Mouse (Mus musculus) forebrain, embryonic 16.5 days (tissue): Measurements from ENCODE around the gene Shd. TPM values are rescaled to one million over a fixed set of nuclear protein-coding genes. Genes with fewer than 3 reads are reported as not detected.

ENCODE experiments used
- ATAC-seq: fragments of 200-750 bp; cut with Nextera tagmentation; 2 replicates; pipeline ENCODE4 v1.8.0; 2017; ENCODE audit warnings: mild to moderate bottlenecking, moderate library complexity
- H3K27ac ChIP-seq: fragments of 300-500 bp; sonication (generic); 2 replicates; pipeline ENCODE4 v1.5.1; 2014; ENCODE audit warnings: low read length, control low read depth
- H3K27me3 ChIP-seq: fragments of 300-500 bp; sonication (generic); replicated peaks from 2 replicates; pipeline ENCODE4 v1.6.1; 2014; ENCODE audit warnings: low read length; ENCODE audit not compliant: control insufficient read depth, insufficient read depth
- H3K36me3 ChIP-seq: fragments of 300-500 bp; sonication (generic); 2 replicates; pipeline ENCODE4 v1.6.1; 2014; ENCODE audit not compliant: control insufficient read depth, insufficient read depth
- H3K4me1 ChIP-seq: fragments of 300-500 bp; sonication (generic); replicated peaks from 2 replicates; pipeline ENCODE4 v1.6.1; 2014; ENCODE audit warnings: low read length; ENCODE audit not compliant: control insufficient read depth, insufficient read depth
- H3K4me2 ChIP-seq: fragments of 300-500 bp; sonication (generic); 2 replicates; pipeline ENCODE4 v1.6.1; 2014; ENCODE audit warnings: mild to moderate bottlenecking, low read length, control low read depth
- H3K4me3 ChIP-seq: fragments of 300-500 bp; sonication (generic); replicated peaks from 2 replicates; pipeline ENCODE4 v1.5.1; 2014; ENCODE audit warnings: mild to moderate bottlenecking, low read length, control low read depth
- H3K9ac ChIP-seq: fragments of 300-500 bp; sonication (generic); replicated peaks from 2 replicates; pipeline ENCODE4 v1.6.1; 2014; ENCODE audit warnings: low read depth, low read length, control low read depth
- H3K9me3 ChIP-seq: fragments of 300-500 bp; sonication (generic); 2 replicates; pipeline ENCODE4 v1.6.1; 2016; ENCODE audit warnings: low read length; ENCODE audit not compliant: control insufficient read depth
- WGBS: fragments of 180-500 bp; shearing (Covaris S2); extraction: QIAGEN DNeasy Blood & Tissue Kit; methylation state at CpG from one replicate; pipeline ENCODE4 v1.1.7; 2014; 5-methylcytosine and 5-hydroxymethylcytosine counted together
- polyA plus RNA-seq: library from polyadenylated mRNA; unstranded; fragments of >200 nt; fragmentation: Nextera tagmentation; extraction: Ambion mirVana; gene quantifications from 2 replicates; pipeline ENCODE4 v1.2.1, GENCODE M21; 2015

Shd gene
- polyA plus RNA-seq, 1 experiment from 2014 or later = 129 TPM

DNA sequence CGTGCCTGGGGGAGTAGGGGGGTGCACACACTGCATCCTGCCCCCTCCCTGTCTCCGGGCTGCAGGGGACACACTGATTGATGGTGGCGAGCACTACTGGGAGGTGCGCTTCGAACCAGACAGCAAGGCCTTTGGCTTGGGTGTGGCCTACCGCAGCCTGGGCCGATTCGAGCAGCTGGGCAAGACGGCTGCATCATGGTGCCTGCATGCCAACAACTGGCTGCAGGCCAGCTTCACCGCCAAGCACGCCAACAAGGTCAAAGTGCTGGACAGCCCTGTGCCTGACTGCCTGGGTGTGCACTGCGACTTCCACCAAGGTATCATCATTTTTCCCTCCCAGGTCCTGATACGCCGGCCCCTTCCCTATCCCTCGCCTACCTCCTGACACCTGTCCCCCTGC lies 25.7 kb downstream of the Shd start:
- Histone ChIP-seq H3K27ac (no peak overlapping the region), H3K4me2 (no peak overlapping the region), H3K4me1 (peaks cover 11% of the 10 kb centered on the region; the same call in 1 of the 2 replicates), H3K9ac (no peak overlapping the region), H3K4me3 (no peak overlapping the region), H3K27me3 (peaks cover 7% of the 10 kb centered on the region; the same call in 1 of the 2 replicates), H3K36me3 (no peaks in the 10 kb centered on the region), H3K9me3 (no peaks in the 10 kb centered on the region)
- ATAC-seq = no peak
- 85% methylated on average over 15 of the region's 15 CpGs for WGBS

GRCm38 (mm10) chr17:55999794-56000499 lies 29.7 kb downstream of the Shd start:
- no peak overlapping the region for H3K9ac ChIP-seq
- 8% methylated on average over 30 of the region's 30 CpGs for WGBS

GRCm38 (mm10) chr17:56003000-56003399 lies 32.7 kb downstream of the Shd start:
- peaks cover 8% of the 10 kb centered on the region for H3K4me1 ChIP-seq
- peaks cover 9% of the 10 kb centered on the region; the same call in 1 of the 2 replicates for H3K27me3 ChIP-seq
- no peak for ATAC-seq
- no peak overlapping the region for H3K27ac ChIP-seq
- H3K4me3 ChIP-seq = no peak overlapping the region
- no peaks in the 10 kb centered on the region for H3K36me3 ChIP-seq
- 87% methylated on average over 3 of the region's 3 CpGs for WGBS
- H3K9ac ChIP-seq = no peak overlapping the region
- no peaks in the 10 kb centered on the region for H3K9me3 ChIP-seq
- H3K4me2 ChIP-seq = no peak overlapping the region

More at GRCm38 (mm10) chr17:55999794-56000499, 29.7 kb downstream of the Shd start:
- Histone ChIP-seq H3K27ac (no peak overlapping the region), H3K4me2 (no peak overlapping the region), H3K9me3 (no peaks in the 10 kb centered on the region), H3K4me1 (no peaks in the 10 kb centered on the region), H3K27me3 (peaks cover 9% of the 10 kb centered on the region; the same call in 1 of the 2 replicates), H3K4me3 (no peak overlapping the region), H3K36me3 (no peaks in the 10 kb centered on the region)
- ATAC-seq = no peak

GRCm38 (mm10) chr17:56005415-56006061 lies 35.3 kb downstream of the Shd start, which contains the start of the genes Stap2 and Mpnd:
Gene Stap2, minus strand, starts transcription at chr17:56005584.
Gene Mpnd, plus strand, starts transcription at chr17:56005711.
- peaks cover 4% of the 10 kb centered on the region; the same call in 1 of the 2 replicates for H3K27me3 ChIP-seq
- ATAC-seq = no peak
- H3K9me3 ChIP-seq = no peaks in the 10 kb centered on the region
- H3K4me2 ChIP-seq = no peak within 1 kb of the TSS
- 61% methylated on average over 13 of the region's 13 CpGs for WGBS
- H3K36me3 ChIP-seq = no peaks in the 10 kb centered on the region
- no peak within 1 kb of the TSS for H3K27ac ChIP-seq
- peaks cover 21% of the 10 kb centered on the region for H3K4me1 ChIP-seq
- H3K9ac ChIP-seq = no peak within 1 kb of the TSS
- no peak within 1 kb of the TSS for H3K4me3 ChIP-seq

DNA sequence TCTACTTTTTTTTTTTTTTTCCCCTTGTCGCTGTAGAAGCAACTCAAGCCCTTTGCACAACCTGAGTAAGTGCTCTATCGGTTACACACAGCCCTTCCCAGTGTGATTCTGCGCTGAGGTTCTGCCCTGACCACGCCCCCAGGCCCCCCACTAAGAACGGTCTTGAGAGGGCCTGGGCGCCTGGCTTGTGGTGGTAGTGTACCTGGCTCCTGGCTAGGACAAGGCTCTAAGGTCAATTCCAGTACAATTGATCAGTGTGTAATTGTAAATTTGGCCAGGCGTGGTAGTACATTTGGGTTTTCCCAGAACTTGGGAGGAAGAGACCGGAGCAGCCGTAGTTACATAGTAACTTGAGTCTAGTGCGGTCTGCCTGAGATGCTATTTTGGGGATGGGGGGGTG lies 36.7 kb downstream of the Shd start:
- H3K27ac ChIP-seq = no peak overlapping the region
- H3K4me3 ChIP-seq = no peak overlapping the region
- H3K9ac ChIP-seq = no peak overlapping the region
- ATAC-seq = no peak
- no peaks in the 10 kb centered on the region for H3K27me3 ChIP-seq
- H3K4me1 ChIP-seq = peaks cover 32% of the 10 kb centered on the region
- no peak overlapping the region for H3K4me2 ChIP-seq
- H3K9me3 ChIP-seq = no peaks in the 10 kb centered on the region
- H3K36me3 ChIP-seq = no peaks in the 10 kb centered on the region; the same call in none of the 2 replicates
- 54% methylated on average over 10 of the region's 10 CpGs for WGBS

DNA sequence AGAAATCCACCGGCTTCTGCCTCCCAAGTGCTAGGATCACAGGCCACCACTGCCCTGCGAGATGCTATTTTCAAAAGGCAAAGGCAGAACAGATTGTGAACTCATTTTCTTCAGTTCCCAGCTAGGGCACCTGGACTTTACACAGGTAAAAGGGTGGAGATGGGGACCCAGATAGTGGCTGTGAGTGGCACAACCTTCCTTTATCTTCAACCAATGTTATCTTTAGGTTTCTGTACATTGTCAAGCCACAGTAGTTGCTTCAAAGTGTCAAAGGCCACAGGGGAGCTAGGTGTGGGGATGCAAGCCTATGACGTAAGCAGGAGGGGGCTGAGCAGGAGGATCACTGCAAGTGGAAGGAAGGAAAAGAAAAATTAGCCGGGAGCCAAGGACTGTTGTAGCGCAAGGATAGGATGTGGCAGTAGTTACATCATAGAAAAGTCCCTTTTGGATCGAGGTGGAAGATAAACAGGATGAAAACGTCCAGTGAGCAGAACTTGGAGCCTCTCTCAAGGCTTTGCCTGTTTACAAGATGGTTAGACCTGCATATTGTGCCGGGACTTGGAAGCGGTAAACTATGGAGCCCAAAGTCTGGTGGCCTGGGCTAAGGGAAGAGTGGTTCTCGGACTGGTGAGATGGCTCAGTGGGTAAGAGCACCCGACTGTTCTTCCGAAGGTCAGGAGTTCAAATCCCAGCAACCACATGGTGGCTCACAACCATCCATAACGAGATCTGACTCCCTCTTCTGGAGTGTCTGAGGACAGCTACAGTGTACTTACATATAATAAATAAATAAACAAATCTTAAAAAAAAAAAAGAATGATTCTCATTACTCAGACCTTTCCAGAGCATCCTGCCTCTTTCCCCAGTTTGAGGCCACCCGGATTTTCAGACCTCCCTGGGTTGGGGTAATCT lies 37.4 kb downstream of the Shd start:
- ATAC-seq = no peak; the same call in 1 of the 2 replicates
- Histone ChIP-seq H3K4me1 (peaks cover 32% of the 10 kb centered on the region), H3K9ac (peak overlapping the region; percentile 44; the same call in 1 of the 2 replicates), H3K27me3 (no peaks in the 10 kb centered on the region), H3K36me3 (no peaks in the 10 kb centered on the region; the same call in none of the 2 replicates), H3K9me3 (no peaks in the 10 kb centered on the region), H3K27ac (peak overlapping the region; percentile 95), H3K4me3 (peak overlapping the region; percentile 86), H3K4me2 (peak overlapping the region; percentile 95)
- 33% methylated on average over 13 of the region's 14 CpGs for WGBS

DNA sequence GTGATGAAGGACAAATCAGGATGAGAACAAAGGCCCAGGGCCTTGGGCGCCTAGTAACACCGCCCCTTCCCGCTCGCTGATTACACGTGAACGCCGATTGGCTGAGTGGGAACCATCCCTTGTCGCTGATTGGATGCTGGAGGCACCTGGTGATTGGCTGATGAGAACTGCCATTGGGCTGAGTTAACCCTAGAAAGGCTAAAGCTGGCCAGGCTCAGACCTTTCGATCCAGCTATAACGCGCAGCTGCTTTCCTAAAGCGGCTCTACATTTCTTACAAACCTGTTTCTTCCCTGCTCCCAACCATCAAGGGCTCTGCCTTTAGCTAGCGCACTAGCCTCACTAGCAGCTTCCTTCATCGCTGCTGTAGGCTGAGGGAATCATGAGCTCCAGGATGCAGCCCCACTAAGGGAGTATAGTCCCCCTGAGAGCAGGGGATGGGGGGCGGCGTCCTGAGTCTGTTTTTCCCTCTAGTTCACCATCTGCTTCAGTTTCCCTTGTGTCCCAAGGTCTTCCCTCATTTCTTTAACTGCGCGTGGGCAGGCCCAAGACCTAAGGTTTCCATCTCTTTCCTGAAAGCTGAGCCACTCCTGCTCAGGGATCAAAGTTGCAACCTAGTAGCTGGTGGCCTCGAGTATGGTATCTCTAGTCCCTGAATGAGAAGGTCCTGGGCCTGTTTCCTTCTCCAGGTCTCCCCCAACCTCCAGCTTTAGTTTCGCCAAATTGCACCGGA lies 38.3 kb downstream of the Shd start:
- Histone ChIP-seq H3K9me3 (no peaks in the 10 kb centered on the region), H3K27ac (peak overlapping the region; percentile 95), H3K9ac (peak overlapping the region; percentile 93), H3K4me3 (peak overlapping the region; percentile 86), H3K27me3 (no peaks in the 10 kb centered on the region), H3K4me2 (peak overlapping the region; percentile 95), H3K4me1 (peaks cover 32% of the 10 kb centered on the region), H3K36me3 (peaks cover 3% of the 10 kb centered on the region)
- ATAC-seq = peak; percentile 94
- WGBS = under 1% methylated on average over 21 of the region's 21 CpGs

- Histone ChIP-seq H3K36me3 (peaks cover 3% of the 10 kb centered on the region), H3K27me3 (no peaks in the 10 kb centered on the region), H3K9me3 (no peaks in the 10 kb centered on the region), H3K9ac (peak overlapping the region; percentile 93), H3K27ac (peak overlapping the region; percentile 95), H3K4me2 (peak overlapping the region; percentile 95), H3K4me3 (peak overlapping the region; percentile 86), H3K4me1 (peaks cover 32% of the 10 kb centered on the region)
- WGBS = under 1% methylated on average over 62 of the region's 62 CpGs
- peak; percentile 92 for ATAC-seq
Observed at GRCm38 (mm10) chr17:56009088-56009961, 39.1 kb downstream of the Shd start.
